Mouse (Mus musculus) embryo, embryonic 10.5 days (tissue): ENCODE measurements at regions not wholly inside any gene's neighbourhood (a gene's known extent, or its start where the extent isn't known, plus 50 kb on each side); places are given as distances from the start of the nearest gene placed in this dataset.

Source experiments
- DNase-seq: peaks from one replicate; pipeline ENCODE4 v3.0.0-alpha.2; 2015; ENCODE audit warnings: low spot score

- DNase-seq, result no peak
Observed at GRCm38 (mm10) chr2:93135324-93135723, 52.0 kb upstream of the Trp53i11 start.

GRCm38 (mm10) chr2:93133301-93133971 lies 53.9 kb upstream of the Trp53i11 start:
- no peak for DNase-seq

- DNase-seq, result no peak
Observed at GRCm38 (mm10) chr2:93131825-93132623, 55.3 kb upstream of the Trp53i11 start.

GRCm38 (mm10) chr2:93131236-93131635 lies 56.1 kb upstream of the Trp53i11 start:
- DNase-seq, result no peak

GRCm38 (mm10) chr2:93129176-93129575 lies 58.2 kb upstream of the Trp53i11 start:
- no peak for DNase-seq

- DNase-seq, result no peak
Observed at GRCm38 (mm10) chr2:93126595-93127165, 60.7 kb upstream of the Trp53i11 start.

GRCm38 (mm10) chr2:93126112-93126511 lies 61.2 kb upstream of the Trp53i11 start:
- no peak for DNase-seq

GRCm38 (mm10) chr2:93124866-93125467 lies 62.4 kb upstream of the Trp53i11 start:
- DNase-seq, result no peak

- no peak for DNase-seq
Observed at GRCm38 (mm10) chr2:93123829-93124228, 63.5 kb upstream of the Trp53i11 start.

GRCm38 (mm10) chr2:93120386-93120785 lies 67.0 kb upstream of the Trp53i11 start:
- no peak for DNase-seq

GRCm38 (mm10) chr2:93119001-93119400 lies 68.3 kb upstream of the Trp53i11 start:
- DNase-seq, result no peak

- no peak for DNase-seq
Observed at GRCm38 (mm10) chr2:93115303-93115702, 69.3 kb upstream of the Prdm11 start.

GRCm38 (mm10) chr2:93113929-93114328 lies 68.0 kb upstream of the Prdm11 start:
- no peak for DNase-seq

- no peak for DNase-seq
Observed at GRCm38 (mm10) chr2:93112320-93112719, 66.4 kb upstream of the Prdm11 start.

- DNase-seq, result no peak
Observed at GRCm38 (mm10) chr2:93110898-93111297, 64.9 kb upstream of the Prdm11 start.

GRCm38 (mm10) chr2:93106581-93106980 lies 60.6 kb upstream of the Prdm11 start:
- no peak for DNase-seq

GRCm38 (mm10) chr2:93101991-93102390 lies 56.0 kb upstream of the Prdm11 start:
- DNase-seq, result no peak

- DNase-seq, result peak; percentile 21
Observed at GRCm38 (mm10) chr2:93099780-93100179, 53.8 kb upstream of the Prdm11 start.

GRCm38 (mm10) chr2:93097016-93097415 lies 51.0 kb upstream of the Prdm11 start:
- DNase-seq, result no peak

GRCm38 (mm10) chr2:93096078-93096729 lies 50.2 kb upstream of the Prdm11 start:
- DNase-seq, result no peak
